Mouse (Mus musculus) right cerebral cortex, postnatal 14 days (tissue): ENCODE measurements around the gene Trp53inp2.

ENCODE experiments used
- DNase-seq: peaks from one replicate; pipeline ENCODE4 v3.0.0; 2022

Gene Trp53inp2

GRCm38 (mm10) chr2:155380261-155381059 is at the start of gene Trp53inp2:
TSS of gene Trp53inp2 (plus strand) at chr2:155381059.
- no peak for DNase-seq

- no peak for DNase-seq
These were observed 49.5 kb upstream of the Trp53inp2 start for GRCm38 (mm10) chr2:155331351-155331750.

- DNase-seq = no peak
These were observed 47.4 kb upstream of the Trp53inp2 start for GRCm38 (mm10) chr2:155333421-155333820.

GRCm38 (mm10) chr2:155335231-155335630 is 45.6 kb upstream of the Trp53inp2 start:
- no peak for DNase-seq

GRCm38 (mm10) chr2:155336254-155336653 is 44.6 kb upstream of the Trp53inp2 start:
- no peak for DNase-seq

- DNase-seq = no peak
These were observed 40.7 kb upstream of the Trp53inp2 start for GRCm38 (mm10) chr2:155340166-155340565.

- no peak for DNase-seq
These were observed 34.2 kb upstream of the Trp53inp2 start for GRCm38 (mm10) chr2:155346670-155347069.

GRCm38 (mm10) chr2:155354402-155354801 is 26.5 kb upstream of the Trp53inp2 start:
- DNase-seq = no peak

- peak; percentile 89 for DNase-seq
These were observed 23.8 kb upstream of the Trp53inp2 start, which contains the start of gene Pigu for GRCm38 (mm10) chr2:155356971-155357591. TSS of gene Pigu (minus strand) at chr2:155357430.

- no peak for DNase-seq
These were observed 23.0 kb upstream of the Trp53inp2 start for GRCm38 (mm10) chr2:155357686-155358399.

- no peak for DNase-seq
These were observed 13.1 kb upstream of the Trp53inp2 start for GRCm38 (mm10) chr2:155367635-155368284.

- DNase-seq = no peak
These were observed 11.5 kb upstream of the Trp53inp2 start for GRCm38 (mm10) chr2:155369333-155369883.

- no peak for DNase-seq
These were observed 8.4 kb upstream of the Trp53inp2 start for GRCm38 (mm10) chr2:155372451-155372850.

GRCm38 (mm10) chr2:155373302-155373701 is 7.6 kb upstream of the Trp53inp2 start:
- DNase-seq = no peak

GRCm38 (mm10) chr2:155373886-155374285 is 7.0 kb upstream of the Trp53inp2 start:
- no peak for DNase-seq

GRCm38 (mm10) chr2:155374521-155374920 is 6.3 kb upstream of the Trp53inp2 start:
- no peak for DNase-seq

GRCm38 (mm10) chr2:155376191-155376590 is 4.7 kb upstream of the Trp53inp2 start:
- no peak for DNase-seq

- DNase-seq = no peak
These were observed 190 bp downstream of the Trp53inp2 start for GRCm38 (mm10) chr2:155381060-155381437.

GRCm38 (mm10) chr2:155381643-155382331 is 928 bp downstream of the Trp53inp2 start:
- DNase-seq = peak; percentile 98

- no peak for DNase-seq
These were observed 1.5 kb downstream of the Trp53inp2 start for GRCm38 (mm10) chr2:155382332-155382700.

GRCm38 (mm10) chr2:155382791-155383438 is 2.1 kb downstream of the Trp53inp2 start:
- DNase-seq = no peak

- DNase-seq = peak; percentile 87
These were observed 4.2 kb downstream of the Trp53inp2 start for GRCm38 (mm10) chr2:155385090-155385489.
